Mouse (Mus musculus) ES-Bruce4 (cell line): ENCODE data around the gene Psph.

ENCODE experiments used
- CTCF ChIP-seq: IDR thresholded peaks from one replicate; pipeline ENCODE4 v1.8.1; 2011; ENCODE audit warnings: low read depth, low read length
- EP300 ChIP-seq: IDR thresholded peaks from 2 replicates; pipeline ENCODE4 v1.6.1; 2011; ENCODE audit warnings: low read depth, low read length; ENCODE audit not compliant: insufficient read depth

DNA sequence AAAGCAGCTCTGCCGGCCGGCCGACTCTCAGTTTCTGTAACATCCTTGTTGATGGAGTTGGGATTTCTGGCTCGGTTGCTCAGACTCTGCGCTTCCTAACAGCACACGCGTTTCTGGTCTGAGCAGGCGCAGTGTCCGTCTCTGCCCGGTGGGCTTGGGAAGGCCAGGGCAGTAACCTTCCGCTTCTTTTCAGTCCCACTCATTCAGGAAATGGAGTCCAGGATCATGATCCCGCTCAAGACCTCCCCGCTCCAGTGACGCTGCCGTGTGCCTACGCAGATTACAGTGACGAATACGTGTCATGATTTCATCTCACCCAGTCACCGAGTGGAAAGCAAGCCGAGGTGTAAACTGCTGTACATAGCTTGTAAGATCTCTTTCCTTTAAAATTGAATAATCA lies 30.4 kb downstream of the Psph start:
- TF ChIP-seq CTCF (no peak), EP300 (no peak)
